Mouse (Mus musculus) heart, postnatal 36 days (tissue): Measurements from ENCODE around the gene C130079G13Rik. TPM values are rescaled to one million over a fixed set of nuclear protein-coding genes. Genes with fewer than 3 reads are reported as not detected.
"Not testable (repeated sequence)": the region's sequence is repeated elsewhere in the genome, so short reads cannot be mapped to it uniquely, and the experiment has no call there.

ENCODE experiments used
- DNase-seq, 2 experiments: peaks; one replicate each; pipeline ENCODE4 v3.0.0; 2021 to 2022
- intact Hi-C: fragments of 180-260 bp; cut with DNase I; formaldehyde crosslinking; loops from one replicate; pipeline ENCODE4 v1.15.1; 2025
- total RNA-seq, 2 experiments: library from RNA; stranded (reverse); gene quantifications; 2 replicates each; pipeline ENCODE4 v1.2.3; 2021

C130079G13Rik gene
- total RNA-seq: not detected

GRCm38 (mm10) chr3:59924914-59925313 is at the start of gene C130079G13Rik:
TSS of gene C130079G13Rik (plus strand) at chr3:59925214.
- intact Hi-C loops: no loop called here

GRCm38 (mm10) chr3:59877601-59878000 is 47.4 kb upstream of the C130079G13Rik start:
- intact Hi-C loops, DNase-seq: not testable (repeated sequence)

More at GRCm38 (mm10) chr3:59924914-59925313, at the start of gene C130079G13Rik:
- no peak for DNase-seq

- intact Hi-C loops, DNase-seq: not testable (repeated sequence)
These were observed 45.0 kb upstream of the C130079G13Rik start for GRCm38 (mm10) chr3:59879801-59880554.

- no peak for DNase-seq
- intact Hi-C loops: no loop called here
These were observed 31.7 kb upstream of the C130079G13Rik start for GRCm38 (mm10) chr3:59893276-59893675.

- intact Hi-C loops: no loop called here
- DNase-seq: no peak
These were observed 9.6 kb downstream of the C130079G13Rik start for GRCm38 (mm10) chr3:59934621-59935020.

GRCm38 (mm10) chr3:59947294-59947950 is 22.4 kb downstream of the C130079G13Rik start:
- no peak for DNase-seq
- intact Hi-C loops: no loop called here

GRCm38 (mm10) chr3:59970891-59971290 is 45.9 kb downstream of the C130079G13Rik start:
- no peak for DNase-seq
- intact Hi-C loops: no loop called here

- intact Hi-C loops: no loop called here
- no peak for DNase-seq
These were observed 49.6 kb downstream of the C130079G13Rik start for GRCm38 (mm10) chr3:59974591-59974990.

Other genes with a start within 250 kb of the C130079G13Rik start
- gene Gm5538, start 195.4 kb upstream of the C130079G13Rik start, total RNA-seq: not detected
- gene Gm8298, start 64.2 kb upstream of the C130079G13Rik start, total RNA-seq: not detected
- gene Aadacl2, start 81.5 kb downstream of the C130079G13Rik start, total RNA-seq: not detected
- not detected for gene Aadac, start 100.5 kb downstream of the C130079G13Rik start, total RNA-seq
- not detected for gene Sucnr1, start 156.7 kb downstream of the C130079G13Rik start, total RNA-seq